Mouse (Mus musculus): ENCODE measurements at regions not wholly inside any gene's neighbourhood (a gene's known extent, or its start where the extent isn't known, plus 50 kb on each side); places are given as distances from the start of the nearest gene placed in this dataset.

DNA sequence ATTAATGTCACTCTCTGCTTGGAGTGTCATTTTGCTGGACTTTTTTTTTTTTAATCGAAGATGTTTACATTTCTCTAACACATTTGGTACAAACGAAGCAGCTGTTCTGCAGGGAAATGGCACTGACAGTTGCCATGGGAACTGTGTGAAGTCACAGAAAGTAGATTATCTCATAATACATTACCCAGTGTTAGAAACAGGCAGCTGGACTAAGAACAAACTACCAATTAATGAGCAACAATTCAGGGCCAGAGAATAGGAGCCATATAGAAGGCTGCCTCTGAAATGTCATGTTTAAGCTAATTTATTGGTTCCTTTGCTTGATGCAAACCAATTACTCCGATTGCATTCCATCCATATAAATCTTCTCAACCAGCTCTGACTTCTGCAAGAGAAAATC, 159.3 kb upstream of the Large1 start:
- peak; percentile 93 for ATAC-seq
- Histone ChIP-seq H3K4me2 (ENCODE audit: low read length) (no peak overlapping the region), H3K27me3 (replicated peaks; ENCODE audit: control insufficient read depth, insufficient read depth, low read length) (no peaks in the 10 kb centered on the region), H3K4me3 (ENCODE audit: low read depth, low read length) (no peak overlapping the region), H3K36me3 (ENCODE audit: control insufficient read depth, insufficient read depth, low read length) (no peaks in the 10 kb centered on the region), H3K9ac (ENCODE audit: low read length) (no peak overlapping the region), H3K9me3 (replicated peaks; ENCODE audit: control insufficient read depth, low read length) (no peaks in the 10 kb centered on the region), H3K4me1 (ENCODE audit: control insufficient read depth, insufficient read depth, low read length) (no peaks in the 10 kb centered on the region), H3K27ac (ENCODE audit: low read depth, low read length) (no peak overlapping the region)
- DNase-seq (ENCODE audit: low spot score), result peak; percentile 78
- 22% methylated on average over 3 of the region's 3 CpGs for WGBS

Data from forebrain, embryonic 14.5 days (tissue).